Mouse (Mus musculus): ENCODE results near the gene Gm6588. TPM values are rescaled to one million over a fixed set of nuclear protein-coding genes. Genes with fewer than 3 reads are reported as not detected.

Gene Gm6588
- polyA plus RNA-seq, 1 experiment from 2014 or later: not detected

DNA sequence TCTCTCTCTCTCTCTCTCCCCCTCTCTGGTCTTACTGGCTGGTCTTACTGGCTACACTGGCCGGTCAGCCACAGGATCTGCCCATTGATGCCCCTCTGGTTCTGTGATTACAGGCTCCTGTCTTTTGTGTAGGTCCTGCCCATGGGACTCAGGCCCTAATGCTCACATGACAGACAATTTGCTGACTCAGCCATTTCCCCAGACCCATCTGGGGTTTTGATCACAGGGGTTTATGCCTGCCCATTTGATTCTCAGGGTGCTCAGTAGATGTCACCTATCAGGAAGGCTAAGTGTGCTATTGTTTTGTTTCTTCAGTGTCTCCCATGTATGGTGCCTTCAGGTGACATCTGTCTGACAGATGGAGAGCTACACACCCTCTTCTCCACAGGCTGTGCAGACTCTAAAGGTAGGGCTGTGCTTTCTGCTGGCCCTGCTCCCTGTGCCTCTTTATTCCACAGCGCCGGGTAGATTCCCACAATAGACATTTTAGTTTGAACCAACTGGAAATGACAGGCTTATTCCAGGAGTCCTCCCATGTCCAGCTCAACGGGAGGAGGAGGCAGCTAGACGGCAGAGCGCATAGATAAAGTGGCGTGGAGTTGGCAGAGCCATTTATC is 47.6 kb downstream of the Gm6588 start:
- Histone ChIP-seq H3K27ac (ENCODE audit: low read depth, low read length) (no peak overlapping the region), H3K9ac (ENCODE audit: low read length) (no peak overlapping the region), H3K4me2 (ENCODE audit: low read depth, low read length, severe bottlenecking) (no peak overlapping the region), H3K27me3 (ENCODE audit: control insufficient read depth, insufficient read depth, low read length) (no peaks in the 10 kb centered on the region), H3K36me3 (ENCODE audit: control insufficient read depth, insufficient read depth, low read length) (no peaks in the 10 kb centered on the region), H3K4me1 (replicated peaks; ENCODE audit: control insufficient read depth, insufficient read depth, low read length) (peaks cover 20% of the 10 kb centered on the region), H3K4me3 (ENCODE audit: low read depth, low read length) (no peak overlapping the region), H3K9me3 (ENCODE audit: control insufficient read depth, low read length) (no peaks in the 10 kb centered on the region)
- DNase-seq (ENCODE audit: low spot score): no peak
- WGBS: 90% methylated on average over 7 of the region's 7 CpGs
- no peak for ATAC-seq (replicated peaks; ENCODE audit: low FRiP score)

DNA sequence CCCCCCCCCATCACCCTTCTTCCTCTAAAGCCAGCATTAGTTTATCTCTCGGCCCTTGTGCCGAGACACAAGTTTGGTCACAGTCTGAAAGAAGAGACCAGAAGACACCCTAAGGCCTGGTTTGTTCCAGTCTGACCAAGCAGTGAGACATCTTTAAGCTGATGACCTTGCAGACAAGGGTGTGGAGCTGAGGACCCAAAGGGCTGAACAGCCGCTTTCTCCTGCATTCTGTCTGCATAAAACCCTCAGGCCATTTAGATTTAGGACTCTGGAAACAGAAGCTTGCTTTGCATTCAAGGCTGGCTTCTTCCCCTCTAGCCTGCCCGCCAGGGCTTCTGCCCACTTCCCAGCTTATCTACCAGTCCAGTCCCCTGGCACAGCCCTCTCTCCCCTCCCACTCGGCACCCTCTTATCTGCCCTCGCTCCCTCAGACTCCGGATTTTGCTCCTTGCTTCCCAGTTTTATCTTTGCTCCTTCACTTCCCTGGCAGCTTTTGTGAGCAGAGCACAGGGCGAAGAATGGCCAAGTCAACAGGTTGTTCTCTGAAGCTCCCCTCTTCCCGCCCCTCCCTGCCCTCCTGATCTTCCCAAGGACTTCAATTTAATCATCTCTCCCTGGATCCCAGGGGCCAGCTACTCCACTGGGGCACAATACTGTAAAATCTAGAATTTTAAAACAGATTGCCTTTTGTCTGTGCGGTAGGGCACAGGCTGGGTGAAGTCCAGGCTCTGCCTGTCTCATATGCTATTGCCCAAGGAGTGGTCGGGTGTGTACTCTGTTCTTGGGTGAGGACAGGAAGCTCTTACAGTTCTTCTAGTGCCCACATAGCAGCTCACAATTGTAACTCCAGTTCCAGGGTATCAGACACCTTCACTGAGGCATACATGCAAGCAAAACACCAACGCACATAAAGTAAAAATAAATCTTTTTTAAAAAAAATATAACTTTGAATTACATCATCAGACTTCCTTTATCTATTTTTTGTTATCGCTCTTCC is 50.0 kb downstream of the Gm6588 start:
- ATAC-seq (replicated peaks; ENCODE audit: low FRiP score) (no peak), DNase-seq (ENCODE audit: low spot score) (no peak)
- Histone ChIP-seq H3K36me3 (ENCODE audit: control insufficient read depth, insufficient read depth, low read length) (no peaks in the 10 kb centered on the region), H3K27ac (ENCODE audit: low read depth, low read length) (no peak overlapping the region), H3K9ac (ENCODE audit: low read length) (no peak overlapping the region), H3K9me3 (ENCODE audit: control insufficient read depth, low read length) (no peaks in the 10 kb centered on the region), H3K4me1 (replicated peaks; ENCODE audit: control insufficient read depth, insufficient read depth, low read length) (peaks cover 15% of the 10 kb centered on the region; the same call in 1 of the 2 replicates), H3K4me3 (ENCODE audit: low read depth, low read length) (no peak overlapping the region), H3K4me2 (ENCODE audit: low read depth, low read length, severe bottlenecking) (no peak overlapping the region), H3K27me3 (ENCODE audit: control insufficient read depth, insufficient read depth, low read length) (no peaks in the 10 kb centered on the region)
- WGBS: 76% methylated on average over 13 of the region's 13 CpGs

DNA sequence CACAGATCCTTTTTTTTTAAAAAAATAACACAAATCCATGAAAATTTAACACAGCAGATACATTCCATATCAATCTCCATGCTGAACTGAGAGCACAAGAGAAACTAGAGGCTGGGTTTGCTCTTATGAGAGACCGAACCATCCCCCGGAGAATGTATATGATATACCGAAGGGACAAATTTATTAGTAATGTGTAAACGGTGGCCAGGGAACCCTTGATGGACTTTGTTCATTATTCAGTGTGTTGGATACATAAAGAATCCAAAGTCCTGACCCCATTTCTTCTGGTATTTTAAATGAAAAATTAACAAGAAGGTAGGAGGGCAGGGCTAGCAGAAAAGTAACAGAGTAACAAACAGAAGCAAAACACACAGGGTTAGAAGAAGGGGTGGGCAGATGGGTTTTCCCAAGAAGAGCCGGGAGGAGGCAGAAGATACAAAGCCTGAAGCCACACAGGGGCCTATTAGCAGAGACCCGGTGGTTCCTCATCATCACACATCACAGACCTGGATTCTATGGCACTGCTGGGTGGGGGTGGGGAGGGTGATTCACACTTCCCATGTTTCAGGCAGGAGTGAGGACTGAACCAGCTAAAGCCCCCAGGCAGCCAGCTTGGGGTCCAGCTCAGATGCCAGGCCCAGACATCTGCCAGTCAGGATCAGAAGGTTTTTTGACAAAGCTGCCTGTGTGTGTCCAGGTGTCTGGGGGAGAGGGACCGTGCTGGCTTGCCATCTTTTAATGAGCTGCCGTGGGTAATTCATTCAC is 50.9 kb downstream of the Gm6588 start:
- no peak overlapping the region for H3K4me3 ChIP-seq (ENCODE audit: low read depth, low read length)
- H3K36me3 ChIP-seq (ENCODE audit: control insufficient read depth, insufficient read depth, low read length): no peaks in the 10 kb centered on the region
- ATAC-seq (replicated peaks; ENCODE audit: low FRiP score) (peak; percentile 77), DNase-seq (ENCODE audit: low spot score) (peak; percentile 78)
- H3K4me2 ChIP-seq (ENCODE audit: low read depth, low read length, severe bottlenecking): no peak overlapping the region
- H3K9ac ChIP-seq (ENCODE audit: low read length): no peak overlapping the region; the same call in 1 of the 2 replicates
- H3K4me1 ChIP-seq (replicated peaks; ENCODE audit: control insufficient read depth, insufficient read depth, low read length): peaks cover 15% of the 10 kb centered on the region; the same call in 1 of the 2 replicates
- H3K27me3 ChIP-seq (ENCODE audit: control insufficient read depth, insufficient read depth, low read length): no peaks in the 10 kb centered on the region
- peak overlapping the region; percentile 64; the same call in 1 of the 2 replicates for H3K27ac ChIP-seq (ENCODE audit: low read depth, low read length)
- WGBS: 48% methylated on average over 8 of the region's 8 CpGs
- no peaks in the 10 kb centered on the region for H3K9me3 ChIP-seq (ENCODE audit: control insufficient read depth, low read length)

Other genes starting within 250 kb of the Gm6588 start
- gene Cryba4, start 196.9 kb upstream of the Gm6588 start, polyA plus RNA-seq (2014; fragmentation: Nextera tagmentation; extraction: Ambion mirVana): 0.48 and 1.1 TPM in 2 replicates
- gene Crybb1, start 193.6 kb upstream of the Gm6588 start, polyA plus RNA-seq (2014; fragmentation: Nextera tagmentation; extraction: Ambion mirVana): 0.48 and 0.73 TPM in 2 replicates
- 30.9 and 34.3 TPM in 2 replicates for gene Tpst2, start 172.7 kb upstream of the Gm6588 start, polyA plus RNA-seq (2014; fragmentation: Nextera tagmentation; extraction: Ambion mirVana)
- 32.5 and 33.7 TPM in 2 replicates for gene Tfip11, start 123.1 kb upstream of the Gm6588 start, polyA plus RNA-seq (2014; fragmentation: Nextera tagmentation; extraction: Ambion mirVana)
- gene Srrd, start 106.4 kb upstream of the Gm6588 start, polyA plus RNA-seq (2014; fragmentation: Nextera tagmentation; extraction: Ambion mirVana): 46.1 and 52.2 TPM in 2 replicates
- 32.9 and 35.4 TPM in 2 replicates for gene Hps4, start 106.3 kb upstream of the Gm6588 start, polyA plus RNA-seq (2014; fragmentation: Nextera tagmentation; extraction: Ambion mirVana)
- gene Gm6583, start 93.4 kb upstream of the Gm6588 start, polyA plus RNA-seq (2014; fragmentation: Nextera tagmentation; extraction: Ambion mirVana): 0.29 TPM in 1 of 2 replicates, not detected in the other
- 50.7 and 54.1 TPM in 2 replicates for gene Asphd2, start 54.6 kb upstream of the Gm6588 start, polyA plus RNA-seq (2014; fragmentation: Nextera tagmentation; extraction: Ambion mirVana)
- gene Sez6l, start 127.8 kb downstream of the Gm6588 start, polyA plus RNA-seq (2014; fragmentation: Nextera tagmentation; extraction: Ambion mirVana): 4.8 and 5.8 TPM in 2 replicates